Mouse (Mus musculus): ENCODE measurements around the gene Irs3. TPM values are rescaled to one million over a fixed set of nuclear protein-coding genes. Genes with fewer than 3 reads are reported as not detected.
A peak's percentile ranks its signal among the peaks of the same experiment; 100 is the strongest.

The Irs3 gene
- total RNA-seq, 2 experiments from 2014 or later: 0.87 to 1.5 TPM

GRCm38 (mm10) chr5:137656977-137657376, 11.5 kb upstream of the Irs3 start:
- peak; percentile 85 to 87 for DNase-seq

GRCm38 (mm10) chr5:137654746-137655145, 9.2 kb upstream of the Irs3 start:
- no peak for DNase-seq

GRCm38 (mm10) chr5:137653366-137653765, 7.9 kb upstream of the Irs3 start:
- DNase-seq: no peak

- peak; percentile 82 to 87 for DNase-seq
These were observed 7.0 kb upstream of the Irs3 start for GRCm38 (mm10) chr5:137652474-137652873.

GRCm38 (mm10) chr5:137649669-137650571, 4.4 kb upstream of the Irs3 start:
- peak in 1 of 2 experiments; percentile 67 for DNase-seq

- no peak for DNase-seq
These were observed 3.7 kb upstream of the Irs3 start for GRCm38 (mm10) chr5:137649251-137649650.

- DNase-seq: no peak
These were observed 2.5 kb upstream of the Irs3 start for GRCm38 (mm10) chr5:137647827-137648601.

GRCm38 (mm10) chr5:137645091-137645651, 343 bp downstream of the Irs3 start:
- DNase-seq: no peak

GRCm38 (mm10) chr5:137644484-137644883, 1.0 kb downstream of the Irs3 start:
- no peak for DNase-seq

GRCm38 (mm10) chr5:137642886-137643285, 2.6 kb downstream of the Irs3 start:
- DNase-seq: no peak

GRCm38 (mm10) chr5:137641054-137641453, 4.5 kb downstream of the Irs3 start, which contains the start of gene Sap25:
TSS of gene Sap25 (plus strand) at chr5:137641334.
- peak in 1 of 2 experiments; percentile 20 for DNase-seq

GRCm38 (mm10) chr5:137639472-137639871, 6.0 kb downstream of the Irs3 start:
- no peak for DNase-seq

GRCm38 (mm10) chr5:137633397-137634084, 12.0 kb downstream of the Irs3 start:
- no peak for DNase-seq

GRCm38 (mm10) chr5:137631591-137631990, 13.9 kb downstream of the Irs3 start:
- no peak for DNase-seq

- peak; percentile 54 to 81 for DNase-seq
These were observed 14.3 kb downstream of the Irs3 start for GRCm38 (mm10) chr5:137631171-137631570.

GRCm38 (mm10) chr5:137630602-137631001, 14.9 kb downstream of the Irs3 start:
- DNase-seq: peak; percentile 69 to 81

GRCm38 (mm10) chr5:137629906-137630545, 15.5 kb downstream of the Irs3 start:
- no peak for DNase-seq

GRCm38 (mm10) chr5:137629306-137629721, 16.2 kb downstream of the Irs3 start:
- DNase-seq: no peak

- peak; percentile 98 to 100 for DNase-seq
These were observed 16.8 kb downstream of the Irs3 start, which contains the start of the genes Fbxo24, Lrch4 and Gm20605 for GRCm38 (mm10) chr5:137628498-137629305. TSS of gene Fbxo24 (minus strand) at chr5:137629002. TSS of gene Lrch4 (plus strand) at chr5:137629121. TSS of gene Gm20605 (plus strand) at chr5:137629175.

- DNase-seq: peak in 1 of 2 experiments; percentile 55
These were observed 17.5 kb downstream of the Irs3 start for GRCm38 (mm10) chr5:137627991-137628390.
